Mouse (Mus musculus) right cerebral cortex, postnatal 25 days (tissue): ENCODE data around the gene Camsap1.

ENCODE experiments used
- DNase-seq: peaks from one replicate; pipeline ENCODE4 v3.0.0; 2022

Camsap1 gene

GRCm38 (mm10) chr2:25983159-25983907, at the start of gene Camsap1:
Gene Camsap1 (minus strand): TSS chr2:25983282.
- peak; percentile 99 for DNase-seq

GRCm38 (mm10) chr2:26030288-26030687, 47.2 kb upstream of the Camsap1 start:
- no peak for DNase-seq

GRCm38 (mm10) chr2:26024138-26025075, 41.3 kb upstream of the Camsap1 start:
- DNase-seq, result peak; percentile 30

GRCm38 (mm10) chr2:26022626-26023025, 39.5 kb upstream of the Camsap1 start:
- DNase-seq, result no peak

DNA sequence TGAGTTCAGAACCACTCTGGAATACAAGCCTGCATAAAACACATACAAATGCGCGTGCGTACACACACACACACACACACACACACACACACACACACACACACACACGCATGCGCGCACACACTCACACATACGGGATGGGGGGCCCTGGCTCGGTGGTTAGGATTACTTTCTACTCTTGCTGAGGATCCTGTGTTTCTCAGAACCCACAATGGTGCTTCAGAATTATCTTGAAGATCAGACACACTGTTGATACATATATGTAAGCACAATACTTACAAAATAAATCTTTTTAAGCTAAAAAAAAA, 39.1 kb upstream of the Camsap1 start:
- DNase-seq, result no peak

- peak; percentile 92 for DNase-seq
Measured at GRCm38 (mm10) chr2:26021561-26022257, 38.6 kb upstream of the Camsap1 start, which contains the start of gene Ubac1. Gene Ubac1 (minus strand): TSS chr2:26021747.

- DNase-seq, result peak; percentile 54
Measured at GRCm38 (mm10) chr2:26020714-26021560, 37.9 kb upstream of the Camsap1 start.

DNA sequence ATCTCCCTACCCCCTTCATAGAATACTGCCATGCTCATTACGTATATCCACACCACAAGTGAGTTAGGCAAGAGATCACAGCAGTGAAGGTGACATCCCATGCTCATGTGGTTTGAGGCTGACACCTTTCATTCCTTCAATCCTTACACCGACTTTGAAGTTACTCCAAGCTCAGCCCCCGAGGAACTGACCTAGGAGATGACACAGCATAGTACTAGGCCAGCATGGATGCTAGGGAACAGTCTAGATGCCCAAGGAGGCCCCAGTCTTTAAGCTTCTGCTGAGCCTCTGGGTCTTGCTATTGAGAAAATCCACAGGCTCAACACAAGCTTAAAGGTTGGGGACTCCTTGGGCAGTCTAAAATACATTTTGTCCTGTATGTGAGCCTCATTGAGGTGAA, 36.8 kb upstream of the Camsap1 start:
- DNase-seq, result no peak

- no peak for DNase-seq
Measured at GRCm38 (mm10) chr2:26017326-26017725, 34.2 kb upstream of the Camsap1 start.

DNA sequence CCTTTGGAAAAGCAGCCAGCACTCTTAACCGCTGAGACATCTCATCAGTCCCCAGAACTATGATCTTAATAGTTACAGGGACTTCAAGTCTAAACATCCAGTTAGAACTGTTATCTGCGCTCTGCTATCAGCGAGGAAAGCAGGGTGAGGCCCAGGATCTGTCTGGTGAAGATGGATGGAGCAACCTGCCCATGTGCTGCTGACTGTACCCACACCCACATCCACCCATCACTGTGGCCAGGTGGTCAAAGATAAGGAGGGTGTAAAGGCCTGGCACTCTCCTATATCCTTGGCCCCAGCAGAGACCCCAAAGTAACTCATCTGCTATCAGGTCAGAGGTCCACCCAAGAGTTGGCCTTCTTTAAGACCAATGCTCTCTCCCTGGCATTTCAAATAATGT, 30.6 kb upstream of the Camsap1 start:
- DNase-seq, result no peak

DNA sequence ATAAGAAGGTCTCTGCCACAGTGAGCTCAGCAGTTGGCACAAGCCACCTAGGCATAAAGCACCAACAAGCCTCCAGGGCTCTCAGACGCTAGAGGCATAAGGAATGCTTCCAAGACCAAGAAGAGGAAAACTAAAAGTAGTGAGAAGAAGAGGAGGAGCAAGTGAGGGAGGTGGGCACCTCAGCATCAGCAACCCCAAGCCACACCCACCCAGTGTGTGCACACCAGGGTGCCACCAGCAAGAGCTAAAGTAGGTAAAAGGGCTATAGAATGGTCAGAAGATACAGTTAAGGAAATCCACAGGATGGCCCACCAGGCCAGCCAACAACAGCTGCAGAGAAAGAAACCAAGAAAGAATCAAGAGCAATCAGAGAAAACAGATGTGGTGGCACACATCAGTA, 28.3 kb upstream of the Camsap1 start:
- DNase-seq, result no peak

- DNase-seq, result no peak
Measured at GRCm38 (mm10) chr2:26002001-26002400, 18.9 kb upstream of the Camsap1 start.

GRCm38 (mm10) chr2:26001136-26001535, 18.1 kb upstream of the Camsap1 start:
- DNase-seq, result no peak

DNA sequence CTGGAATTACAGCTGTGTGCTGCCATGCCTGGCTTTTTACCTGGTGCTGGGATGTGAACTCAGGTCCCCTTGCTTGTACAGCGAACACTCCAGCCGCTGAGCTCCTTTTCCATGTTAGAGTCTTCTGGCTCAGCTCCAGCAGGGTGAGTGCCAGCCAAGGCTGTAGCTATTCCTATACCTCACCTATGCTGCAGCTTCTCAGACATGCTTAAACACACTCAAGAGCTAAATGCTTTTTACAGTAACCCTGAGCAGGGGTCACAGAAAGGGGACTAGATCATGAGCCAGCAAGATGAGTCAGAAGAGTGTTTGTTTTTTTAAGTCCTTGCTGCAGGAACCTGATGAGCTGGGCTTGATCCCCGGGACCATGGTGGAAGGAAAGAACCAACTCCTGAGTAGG, 14.6 kb upstream of the Camsap1 start:
- DNase-seq, result no peak

GRCm38 (mm10) chr2:25994791-25995190, 11.7 kb upstream of the Camsap1 start:
- no peak for DNase-seq

GRCm38 (mm10) chr2:25992285-25992684, 9.2 kb upstream of the Camsap1 start:
- no peak for DNase-seq

- no peak for DNase-seq
Measured at GRCm38 (mm10) chr2:25989651-25990050, 6.6 kb upstream of the Camsap1 start.

GRCm38 (mm10) chr2:25987817-25988216, 4.7 kb upstream of the Camsap1 start:
- no peak for DNase-seq

GRCm38 (mm10) chr2:25986601-25987000, 3.5 kb upstream of the Camsap1 start:
- no peak for DNase-seq

- DNase-seq, result no peak
Measured at GRCm38 (mm10) chr2:25982426-25983091, 523 bp downstream of the Camsap1 start.

DNA sequence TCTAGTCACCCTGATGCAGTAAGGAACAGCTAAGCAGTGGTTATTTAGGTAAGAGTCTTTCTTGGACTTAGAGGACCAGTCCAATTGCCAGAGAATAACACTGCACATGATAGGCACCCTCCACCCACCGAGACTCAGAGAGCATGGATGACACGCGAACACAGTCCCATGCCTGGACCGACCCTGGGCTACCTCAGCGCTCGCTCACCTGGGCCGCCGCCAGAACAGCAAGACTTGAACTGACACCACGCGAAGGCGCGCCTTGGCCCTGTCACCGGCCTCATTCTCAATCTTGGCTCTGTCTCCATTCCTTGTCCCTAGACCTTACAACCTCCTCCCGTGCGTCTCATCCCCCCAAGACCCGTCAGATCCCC, 1.0 kb downstream of the Camsap1 start:
- DNase-seq, result peak; percentile 24

- DNase-seq, result no peak
Measured at GRCm38 (mm10) chr2:25978997-25979396, 4.1 kb downstream of the Camsap1 start.
